Mouse (Mus musculus) brain, embryonic 14.5 days (tissue): ENCODE data around the gene Mfap2.

Source experiments
- CTCF ChIP-seq: fragments of 200-500 bp; IDR thresholded peaks from 2 replicates; pipeline ENCODE4 v1.5.1; 2012; ENCODE audit warnings: inconsistent platforms, mild to moderate bottlenecking, moderate library complexity, borderline replicate concordance; ENCODE audit not compliant: insufficient read depth, insufficient read length; ENCODE audit errors: extremely low read depth
- POLR2A ChIP-seq: fragments of 200-500 bp; IDR thresholded peaks from 2 replicates; pipeline ENCODE4 v1.6.1; 2012; ENCODE audit warnings: mild to moderate bottlenecking, inconsistent platforms, borderline replicate concordance; ENCODE audit not compliant: poor library complexity, insufficient read depth, insufficient read length, severe bottlenecking; ENCODE audit errors: extremely low read depth

DNA sequence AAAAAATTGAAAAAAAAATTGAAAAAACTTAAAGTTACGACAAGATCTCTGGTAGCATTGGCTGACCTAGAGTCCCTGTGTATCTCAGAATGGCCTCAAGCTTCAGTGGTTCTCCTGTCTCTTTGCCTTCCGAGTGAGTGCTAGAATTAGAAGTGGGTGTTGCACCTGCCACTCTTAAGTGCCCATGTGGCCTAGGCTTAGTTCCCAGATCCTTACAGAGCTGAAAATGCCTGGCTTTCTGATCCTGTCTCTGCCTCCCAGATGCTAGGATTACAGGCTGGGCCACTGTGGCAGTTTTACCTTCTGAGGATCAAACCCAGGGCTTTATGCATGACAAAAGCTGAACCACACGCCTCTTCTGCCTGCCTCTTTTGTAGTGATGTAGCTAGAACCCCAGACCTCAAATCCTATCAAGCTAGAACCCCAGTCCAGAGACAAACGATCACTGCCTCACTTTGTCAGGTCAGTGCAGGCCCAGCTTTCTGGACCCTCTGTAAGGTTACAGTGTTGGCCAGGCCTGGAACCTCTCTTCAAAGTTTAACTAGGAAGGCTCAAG is 54.0 kb downstream of the Mfap2 start:
- TF ChIP-seq CTCF = no peak
- TF ChIP-seq POLR2A = no peak
